16 mouse cellular contexts compared by ENCODE assay signal in genomic region chr4:81530546-81530945, GRCm38 (mm10).
DNase-seq lines count a peak whose midpoint lies in the region; ATAC-seq lines count a peak whose summit lies in the region.
"Had no signal": no experiment of that assay in that cellular context is flagged by ENCODE, and none has a peak within 500 bp of the region (broad histone marks: within the 10 kb centered on the region; RNA-seq: fewer than 3 reads in every experiment).

No protein-coding gene starts in this region.

- H3K9me3 ChIP-seq in heart, embryonic 11.5 days (replicated peaks; ENCODE audit: control insufficient read depth, low read length): no peaks in the 10 kb centered on the region
- H3K9me3 ChIP-seq in intestine, embryonic 15.5 days: no peaks in the 10 kb centered on the region
- H3K9me3 ChIP-seq: embryonic facial prominence, embryonic 12.5 days; limb, embryonic 15.5 days; neural tube, embryonic 15.5 days had no signal

- no peaks in the 10 kb centered on the region for H3K27me3 ChIP-seq in heart, embryonic 11.5 days (ENCODE audit: control insufficient read depth, insufficient read depth, low read length)
- no peaks in the 10 kb centered on the region for H3K27me3 ChIP-seq in intestine, embryonic 15.5 days (replicated peaks)
- H3K27me3 ChIP-seq: embryonic facial prominence, embryonic 12.5 days; limb, embryonic 15.5 days; neural tube, embryonic 15.5 days had no signal

- no peak overlapping the region for H3K27ac ChIP-seq in heart, embryonic 11.5 days (ENCODE audit: low read depth, low read length)
- no peak overlapping the region for H3K27ac ChIP-seq in intestine, embryonic 15.5 days
- H3K27ac ChIP-seq: embryonic facial prominence, embryonic 12.5 days; hindbrain, embryonic 14.5 days; limb, embryonic 15.5 days; neural tube, embryonic 15.5 days had no signal

- H3K4me1 ChIP-seq in heart, embryonic 11.5 days (ENCODE audit: control insufficient read depth, insufficient read depth, low read length): no peaks in the 10 kb centered on the region
- no peaks in the 10 kb centered on the region for H3K4me1 ChIP-seq in intestine, embryonic 15.5 days (replicated peaks)
- H3K4me1 ChIP-seq: limb, embryonic 15.5 days; neural tube, embryonic 15.5 days had no signal

- H3K4me2 ChIP-seq in heart, embryonic 11.5 days: no peak overlapping the region
- H3K4me2 ChIP-seq in intestine, embryonic 15.5 days (replicated peaks): no peak overlapping the region
- H3K4me2 ChIP-seq: embryonic facial prominence, embryonic 12.5 days; hindbrain, embryonic 14.5 days; limb, embryonic 15.5 days; neural tube, embryonic 15.5 days had no signal

- ATAC-seq in heart, embryonic 11.5 days (replicated peaks; ENCODE audit: insufficient number of reproducible peaks, low FRiP score, low TSS enrichment): no peak
- ATAC-seq in intestine, embryonic 15.5 days: no peak
- ATAC-seq: intestine, postnatal 0 days had no signal

- WGBS in heart, embryonic 11.5 days (ENCODE audit: insufficient replicate concordance): 74% methylated on average over 2 of the region's 2 CpGs
- WGBS in intestine, embryonic 15.5 days: 92% methylated on average over 2 of the region's 2 CpGs

- peak; percentile 92 for DNase-seq in heart, adult 11 months
- peak; percentile 82 for DNase-seq in NIH3T3 (ENCODE audit: low read depth)
- peak; percentile 24 to 29 for DNase-seq in gastrocnemius, adult 8-10 months (ENCODE audit: low spot score in 2 of 2)
- peak; percentile 10 for DNase-seq in heart, postnatal 4 days
- no peak for DNase-seq in right cerebral cortex, postnatal 14 days
- DNase-seq: cerebellum, postnatal 14 days; kidney, postnatal 10 days; right cerebral cortex, adult 18-20 months; thymus, postnatal 25 days had no signal

- no peak overlapping the region for H3K4me3 ChIP-seq in heart, embryonic 11.5 days (ENCODE audit: low read depth, low read length)
- no peak overlapping the region for H3K4me3 ChIP-seq in intestine, embryonic 15.5 days (replicated peaks)
- H3K4me3 ChIP-seq: embryonic facial prominence, embryonic 12.5 days; limb, embryonic 15.5 days; neural tube, embryonic 15.5 days had no signal

- H3K9ac ChIP-seq in heart, embryonic 11.5 days (ENCODE audit: low read depth, low read length): no peak overlapping the region
- H3K9ac ChIP-seq in intestine, embryonic 15.5 days: no peak overlapping the region
- H3K9ac ChIP-seq: embryonic facial prominence, embryonic 12.5 days; hindbrain, embryonic 14.5 days; limb, embryonic 15.5 days; neural tube, embryonic 15.5 days had no signal

- H3K36me3 ChIP-seq in heart, embryonic 11.5 days (ENCODE audit: control insufficient read depth, insufficient read depth, low read length): no peaks in the 10 kb centered on the region
- no peaks in the 10 kb centered on the region for H3K36me3 ChIP-seq in intestine, embryonic 15.5 days
- H3K36me3 ChIP-seq: embryonic facial prominence, embryonic 12.5 days; limb, embryonic 15.5 days; neural tube, embryonic 15.5 days had no signal
